Mouse (Mus musculus): ENCODE measurements around the gene Kcnab1.

GRCm38 (mm10) chr3:65358841-65359240, 249.7 kb downstream of the Kcnab1 start:
- no peak for TF ChIP-seq CTCF (IDR thresholded peaks at IDR 0.05; ENCODE audit: low read depth)
- TF ChIP-seq EP300 (optimal IDR thresholded peaks at IDR 0.05): no peak

Measured in stomach, postnatal 0 days (tissue).